Mouse (Mus musculus) lung, embryonic 14.5 days (tissue): ENCODE measurements around the gene Nt5e. TPM values are rescaled to one million over a fixed set of nuclear protein-coding genes. Genes with fewer than 3 reads are reported as not detected.
A peak's percentile ranks its signal among the peaks of the same experiment; 100 is the strongest.

Experiments
- ATAC-seq: fragments of 200-750 bp; cut with Nextera tagmentation; 2 replicates; pipeline ENCODE4 v1.8.0; 2017; ENCODE audit warnings: mild to moderate bottlenecking, moderate TSS enrichment, moderate library complexity; ENCODE audit not compliant: insufficient read depth
- DNase-seq: peaks from one replicate; pipeline ENCODE4 v3.0.0-alpha.2; 2015
- H3K27ac ChIP-seq: fragments of 300-500 bp; sonication (generic); 2 replicates; pipeline ENCODE4 v1.5.1; 2014; ENCODE audit warnings: low read depth, mild to moderate bottlenecking, moderate library complexity
- H3K27me3 ChIP-seq: fragments of 300-500 bp; sonication (generic); 2 replicates; pipeline ENCODE4 v1.6.1; 2014; ENCODE audit warnings: low read length, control low read depth; ENCODE audit not compliant: insufficient read depth
- H3K36me3 ChIP-seq: fragments of 300-500 bp; sonication (generic); 2 replicates; pipeline ENCODE4 v1.6.1; 2014; ENCODE audit warnings: control low read depth; ENCODE audit not compliant: insufficient read depth
- H3K4me1 ChIP-seq: fragments of 300-500 bp; sonication (generic); 2 replicates; pipeline ENCODE4 v1.6.1; 2014; ENCODE audit warnings: antibody characterized with exemption, control low read depth; ENCODE audit not compliant: insufficient read depth
- H3K4me2 ChIP-seq: fragments of 300-500 bp; sonication (generic); 2 replicates; pipeline ENCODE4 v1.6.1; 2014; ENCODE audit warnings: mild to moderate bottlenecking
- H3K4me3 ChIP-seq: fragments of 300-500 bp; sonication (generic); 2 replicates; pipeline ENCODE4 v1.5.1; 2014; ENCODE audit warnings: low read depth, low read length
- H3K9ac ChIP-seq: fragments of 300-500 bp; sonication (generic); 2 replicates; pipeline ENCODE4 v1.6.1; 2014
- H3K9me3 ChIP-seq: fragments of 300-500 bp; sonication (generic); 2 replicates; pipeline ENCODE4 v1.6.1; 2016; ENCODE audit warnings: low read depth, low read length, control low read depth
- CTCF ChIP-seq: IDR thresholded peaks from 2 replicates; pipeline ENCODE4 v1.5.1; 2016; ENCODE audit warnings: antibody characterized with exemption, low read depth
- WGBS: fragments of 180-500 bp; shearing (Covaris S2); extraction: QIAGEN DNeasy Blood & Tissue Kit; methylation state at CpG from one replicate; pipeline ENCODE4 v1.1.7; 2014; 5-methylcytosine and 5-hydroxymethylcytosine counted together
- polyA plus RNA-seq: library from polyadenylated mRNA; unstranded; fragments of >200 nt; fragmentation: Nextera tagmentation; extraction: Ambion mirVana; gene quantifications from 2 replicates; pipeline ENCODE4 v1.2.1, GENCODE M21; 2014

The Nt5e gene
- polyA plus RNA-seq, 1 experiment from 2014 or later = 2.3 TPM

DNA sequence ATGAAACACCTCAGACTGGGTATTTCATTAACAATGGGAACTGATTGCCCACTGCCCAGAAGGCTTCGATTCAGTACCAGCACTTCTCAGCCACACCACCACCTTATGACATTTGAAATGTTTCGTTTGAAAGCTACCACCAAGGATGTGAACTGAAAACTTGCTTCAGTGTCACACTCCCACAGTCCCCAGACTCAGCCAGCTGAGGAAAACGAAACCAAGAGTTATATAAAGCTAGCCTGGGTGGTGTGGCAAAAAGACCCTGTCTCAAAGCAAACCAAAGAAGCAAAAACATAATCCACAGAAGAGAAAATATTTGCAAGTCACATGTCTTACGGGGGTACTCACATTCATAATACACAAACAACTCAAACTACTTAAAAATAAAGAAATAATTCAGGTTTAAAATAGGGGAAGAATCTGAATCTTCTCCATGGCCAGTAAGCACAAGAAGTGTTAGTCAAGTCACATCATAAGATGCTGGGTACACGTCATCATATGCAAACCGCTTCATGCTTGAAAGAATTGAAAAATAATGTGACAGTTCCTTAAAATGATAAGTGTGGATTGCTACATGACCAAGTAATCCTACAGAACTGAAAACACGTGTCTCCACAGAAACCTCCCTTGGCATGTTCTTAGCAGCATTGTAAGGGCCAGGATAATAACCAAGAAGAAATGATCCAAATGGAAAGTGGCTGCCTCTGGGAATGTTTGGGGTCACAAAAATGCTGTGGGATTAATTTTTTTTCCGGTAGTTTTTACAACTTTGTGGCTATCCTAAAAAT lies 28.9 kb upstream of the Nt5e start:
- Histone ChIP-seq H3K4me1 (no peaks in the 10 kb centered on the region), H3K27me3 (no peaks in the 10 kb centered on the region), H3K9me3 (no peaks in the 10 kb centered on the region), H3K4me3 (no peak overlapping the region), H3K4me2 (no peak overlapping the region), H3K27ac (no peak overlapping the region), H3K36me3 (no peaks in the 10 kb centered on the region), H3K9ac (no peak overlapping the region)
- ATAC-seq = no peak
- WGBS = 59% methylated on average over 8 of the region's 8 CpGs
- TF ChIP-seq CTCF = no peak
- no peak for DNase-seq

DNA sequence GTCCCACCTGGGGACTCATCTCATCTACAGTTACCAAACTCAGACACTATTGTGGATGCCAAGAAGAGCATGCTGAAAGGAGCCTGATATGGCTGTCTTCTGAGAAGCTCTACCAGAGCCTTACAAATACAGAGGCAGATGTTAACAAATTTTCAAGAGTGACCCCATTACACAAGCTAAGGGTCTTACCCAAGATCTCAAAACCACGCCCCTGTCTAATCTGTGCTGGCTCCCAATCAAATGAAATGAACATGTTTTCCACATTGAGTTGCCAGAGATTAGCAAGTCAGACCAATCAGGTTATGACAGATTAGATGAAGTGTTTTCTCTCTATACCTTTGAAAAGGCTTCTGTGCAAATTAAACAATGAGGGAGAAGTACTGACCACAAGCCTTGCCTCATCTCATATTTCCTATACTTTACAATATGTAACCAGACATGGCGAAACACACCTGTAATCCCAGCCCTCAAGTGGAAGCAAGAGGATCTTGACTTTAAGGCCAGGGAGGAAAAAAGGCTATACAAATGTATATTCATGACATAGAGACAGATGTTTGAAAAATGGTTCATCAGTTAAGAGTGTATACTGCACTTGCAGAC lies 19.9 kb upstream of the Nt5e start:
- Histone ChIP-seq H3K4me3 (no peak overlapping the region), H3K36me3 (no peaks in the 10 kb centered on the region), H3K4me1 (no peaks in the 10 kb centered on the region), H3K27me3 (no peaks in the 10 kb centered on the region), H3K27ac (no peak overlapping the region), H3K9me3 (no peaks in the 10 kb centered on the region), H3K4me2 (no peak overlapping the region), H3K9ac (no peak overlapping the region)
- 80% methylated on average over 2 of the region's 2 CpGs for WGBS
- no peak for DNase-seq
- TF ChIP-seq CTCF = no peak
- ATAC-seq = no peak

DNA sequence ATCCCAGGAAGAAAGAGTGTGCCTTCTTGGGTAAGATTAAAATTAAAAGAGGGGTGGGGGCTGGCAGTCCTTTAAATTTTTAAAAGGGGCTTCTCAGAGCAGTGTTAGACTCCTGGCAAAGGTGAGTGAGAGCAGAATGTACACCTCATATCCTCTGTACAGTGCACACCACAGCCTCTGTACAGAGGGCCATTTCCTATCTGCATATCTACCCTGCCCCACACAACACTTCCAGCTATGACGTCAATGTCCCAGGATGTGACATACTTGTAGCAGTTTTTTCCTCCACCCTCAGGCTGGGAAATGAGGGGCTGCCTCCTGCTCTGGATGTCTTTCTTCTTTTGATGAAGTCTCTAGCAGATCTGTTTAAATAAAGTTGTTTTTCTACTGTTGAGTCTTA lies 17.9 kb upstream of the Nt5e start:
- H3K36me3 ChIP-seq = no peaks in the 10 kb centered on the region
- H3K9ac ChIP-seq = no peak overlapping the region
- 39% methylated on average over 1 of the region's 1 CpGs for WGBS
- no peaks in the 10 kb centered on the region for H3K27me3 ChIP-seq
- no peak overlapping the region for H3K27ac ChIP-seq
- no peak for DNase-seq
- no peaks in the 10 kb centered on the region for H3K4me1 ChIP-seq
- H3K4me3 ChIP-seq = no peak overlapping the region
- H3K4me2 ChIP-seq = no peak overlapping the region
- no peaks in the 10 kb centered on the region for H3K9me3 ChIP-seq
- TF ChIP-seq CTCF = no peak
- ATAC-seq = no peak

DNA sequence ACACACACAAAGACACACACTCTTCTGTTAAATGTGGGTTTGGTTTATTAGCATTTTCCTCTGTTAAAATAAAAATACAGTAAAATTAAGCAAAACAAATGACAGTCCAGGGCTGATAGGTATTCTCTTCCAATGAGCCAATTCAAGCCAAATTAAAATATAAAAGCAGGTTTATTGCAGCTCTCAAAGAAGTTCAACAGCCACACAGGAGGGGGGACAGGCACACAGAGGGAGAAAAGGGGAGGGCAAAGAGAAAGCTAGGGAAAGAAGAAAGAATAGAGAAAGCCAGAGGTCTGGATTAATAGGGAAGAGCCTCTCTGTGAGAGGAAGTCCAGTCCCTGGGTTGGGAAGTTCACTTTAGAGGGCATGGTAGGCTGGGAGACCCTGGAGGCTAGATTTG lies 7.8 kb upstream of the Nt5e start:
- no peak overlapping the region for H3K4me3 ChIP-seq
- no peak overlapping the region for H3K9ac ChIP-seq
- no peaks in the 10 kb centered on the region for H3K27me3 ChIP-seq
- no peaks in the 10 kb centered on the region for H3K9me3 ChIP-seq
- H3K4me1 ChIP-seq = no peaks in the 10 kb centered on the region
- H3K27ac ChIP-seq = no peak overlapping the region
- no peaks in the 10 kb centered on the region for H3K36me3 ChIP-seq
- ATAC-seq = no peak
- no peak overlapping the region for H3K4me2 ChIP-seq
- TF ChIP-seq CTCF = no peak
- DNase-seq = no peak

- Histone ChIP-seq H3K4me3 (no peak overlapping the region), H3K4me2 (no peak overlapping the region), H3K9me3 (no peaks in the 10 kb centered on the region), H3K27me3 (peaks cover 9% of the 10 kb centered on the region), H3K9ac (no peak overlapping the region), H3K36me3 (no peaks in the 10 kb centered on the region), H3K4me1 (no peaks in the 10 kb centered on the region), H3K27ac (no peak overlapping the region)
- TF ChIP-seq CTCF = no peak
- DNase-seq (no peak), ATAC-seq (no peak)
- 65% methylated on average over 3 of the region's 3 CpGs for WGBS
Measured at GRCm38 (mm10) chr9:88324616-88325015, 2.4 kb upstream of the Nt5e start.

GRCm38 (mm10) chr9:88328666-88329065 lies 1.7 kb downstream of the Nt5e start:
- 30% methylated on average over 5 of the region's 5 CpGs for WGBS
- Histone ChIP-seq H3K36me3 (no peaks in the 10 kb centered on the region), H3K9ac (no peak overlapping the region), H3K27ac (no peak overlapping the region), H3K4me2 (no peak overlapping the region; the same call in 1 of the 2 replicates), H3K4me1 (no peaks in the 10 kb centered on the region), H3K9me3 (no peaks in the 10 kb centered on the region), H3K27me3 (peaks cover 9% of the 10 kb centered on the region), H3K4me3 (no peak overlapping the region)
- ATAC-seq (no peak), DNase-seq (no peak)
- TF ChIP-seq CTCF = no peak

GRCm38 (mm10) chr9:88329166-88329748 lies 2.3 kb downstream of the Nt5e start:
- Histone ChIP-seq H3K4me1 (no peaks in the 10 kb centered on the region), H3K4me2 (no peak overlapping the region), H3K36me3 (no peaks in the 10 kb centered on the region), H3K9ac (no peak overlapping the region), H3K4me3 (no peak overlapping the region), H3K27me3 (peaks cover 9% of the 10 kb centered on the region), H3K27ac (no peak overlapping the region), H3K9me3 (no peaks in the 10 kb centered on the region)
- DNase-seq (peak; percentile 19), ATAC-seq (no peak)
- 26% methylated on average over 10 of the region's 10 CpGs for WGBS
- no peak for TF ChIP-seq CTCF
